Mouse (Mus musculus) kidney, postnatal 0 days (tissue): Measurements from ENCODE around the gene Tap1. TPM values are rescaled to one million over a fixed set of nuclear protein-coding genes. Genes with fewer than 3 reads are reported as not detected.

Source experiments
- ATAC-seq: fragments of 200-750 bp; cut with Nextera tagmentation; replicated peaks from 2 replicates; pipeline ENCODE4 v1.8.0; 2017; ENCODE audit warnings: low read depth, moderate number of reproducible peaks, moderate TSS enrichment, moderate library complexity; ENCODE audit not compliant: low FRiP score
- DNase-seq: peaks from one replicate; pipeline ENCODE4 v3.0.0-alpha.2; 2016; ENCODE audit warnings: low spot score
- H3K27ac ChIP-seq: fragments of 300-500 bp; sonication (generic); 2 replicates; pipeline ENCODE4 v1.5.1; 2014; ENCODE audit warnings: mild to moderate bottlenecking
- H3K27me3 ChIP-seq: fragments of 300-500 bp; sonication (generic); 2 replicates; pipeline ENCODE4 v1.6.1; 2014; ENCODE audit warnings: low read length, mixed read lengths; ENCODE audit not compliant: insufficient read depth
- H3K36me3 ChIP-seq: fragments of 300-500 bp; sonication (generic); 2 replicates; pipeline ENCODE4 v1.6.1; 2014; ENCODE audit warnings: low read length, mixed read lengths; ENCODE audit not compliant: insufficient read depth
- H3K4me1 ChIP-seq: fragments of 300-500 bp; sonication (generic); replicated peaks from 2 replicates; pipeline ENCODE4 v1.6.1; 2014; ENCODE audit warnings: antibody characterized with exemption, low read length, mixed read lengths; ENCODE audit not compliant: insufficient read depth
- H3K4me2 ChIP-seq: fragments of 300-500 bp; sonication (generic); 2 replicates; pipeline ENCODE4 v1.6.1; 2014; ENCODE audit warnings: mild to moderate bottlenecking, low read length, moderate library complexity, mixed read lengths
- H3K4me3 ChIP-seq: fragments of 300-500 bp; sonication (generic); replicated peaks from 2 replicates; pipeline ENCODE4 v1.5.1; 2014; ENCODE audit warnings: low read depth, low read length
- H3K9ac ChIP-seq: fragments of 300-500 bp; sonication (generic); 2 replicates; pipeline ENCODE4 v1.6.1; 2014; ENCODE audit warnings: low read depth, low read length
- H3K9me3 ChIP-seq: fragments of 300-500 bp; sonication (generic); replicated peaks from 2 replicates; pipeline ENCODE4 v1.6.1; 2016; ENCODE audit warnings: low read length, inconsistent platforms, mixed read lengths
- CTCF ChIP-seq: IDR thresholded peaks from 2 replicates; pipeline ENCODE4 v1.5.1; 2016; ENCODE audit warnings: antibody characterized with exemption, low read depth, mild to moderate bottlenecking, moderate library complexity
- WGBS: fragments of 180-500 bp; shearing (Covaris S2); extraction: QIAGEN DNeasy Blood & Tissue Kit; methylation state at CpG from one replicate; pipeline ENCODE4 v1.1.7; 2014; 5-methylcytosine and 5-hydroxymethylcytosine counted together
- polyA plus RNA-seq: library from polyadenylated mRNA; unstranded; fragments of >200 nt; fragmentation: Nextera tagmentation; extraction: Ambion mirVana; gene quantifications from 2 replicates; pipeline ENCODE4 v1.2.1, GENCODE M21; 2015

Gene Tap1
- polyA plus RNA-seq, 1 experiment from 2014 or later: 8.8 TPM

- ATAC-seq: no peak
- Histone ChIP-seq H3K4me3 (no peak overlapping the region), H3K27me3 (no peaks in the 10 kb centered on the region), H3K9me3 (no peaks in the 10 kb centered on the region), H3K4me2 (no peak overlapping the region), H3K9ac (no peak overlapping the region), H3K27ac (no peak overlapping the region), H3K4me1 (no peaks in the 10 kb centered on the region), H3K36me3 (no peaks in the 10 kb centered on the region)
- TF ChIP-seq CTCF: no peak
- WGBS: 71% methylated on average over 4 of the region's 4 CpGs
- DNase-seq: no peak
Measured at GRCm38 (mm10) chr17:34244656-34245055, 57.3 kb downstream of the Tap1 start.

Other genes with a start within 250 kb of the Tap1 start
- gene Pfdn6, start 247.2 kb upstream of the Tap1 start, polyA plus RNA-seq: 147 and 150 TPM in 2 replicates
- gene Wdr46, start 246.9 kb upstream of the Tap1 start, polyA plus RNA-seq: 20.1 and 20.3 TPM in 2 replicates
- 6.7 and 8.1 TPM in 2 replicates for gene B3galt4, start 236.1 kb upstream of the Tap1 start, polyA plus RNA-seq
- gene Vps52, start 231.7 kb upstream of the Tap1 start, polyA plus RNA-seq: 37.7 and 40.7 TPM in 2 replicates
- gene Rps18, start 231.6 kb upstream of the Tap1 start, polyA plus RNA-seq: 2,059 and 2,304 TPM in 2 replicates
- 76.0 and 82.2 TPM in 2 replicates for gene H2-K1, start 187.2 kb upstream of the Tap1 start, polyA plus RNA-seq
- 17.9 and 23.3 TPM in 2 replicates for gene Ring1, start 162.9 kb upstream of the Tap1 start, polyA plus RNA-seq
- gene H2-Ke6, start 159.5 kb upstream of the Tap1 start, polyA plus RNA-seq: 64.9 and 65.7 TPM in 2 replicates
- gene Slc39a7, start 155.9 kb upstream of the Tap1 start, polyA plus RNA-seq: 149 and 165 TPM in 2 replicates
- 42.3 and 46.1 TPM in 2 replicates for gene Rxrb, start 155.7 kb upstream of the Tap1 start, polyA plus RNA-seq
- 1.4 and 1.6 TPM in 2 replicates for gene Col11a2, start 148.1 kb upstream of the Tap1 start, polyA plus RNA-seq
- 0.83 and 0.95 TPM in 2 replicates for gene H2-Oa, start 95.2 kb upstream of the Tap1 start, polyA plus RNA-seq
- 18.6 and 20.6 TPM in 2 replicates for gene H2-DMa, start 68.0 kb upstream of the Tap1 start, polyA plus RNA-seq
- gene Brd2, start 64.9 kb upstream of the Tap1 start, polyA plus RNA-seq: 90.2 and 100 TPM in 2 replicates
- gene H2-DMb2, start 44.2 kb upstream of the Tap1 start, polyA plus RNA-seq: 15.3 and 19.4 TPM in 2 replicates
- 12.9 and 13.5 TPM in 2 replicates for gene H2-DMb1, start 34.5 kb upstream of the Tap1 start, polyA plus RNA-seq
- 5.9 TPM in 2 replicates for gene Psmb9, start 211 bp downstream of the Tap1 start, polyA plus RNA-seq
- 17.7 and 21.6 TPM in 2 replicates for gene Psmb8, start 10.2 kb downstream of the Tap1 start, polyA plus RNA-seq
- 8.8 TPM in 2 replicates for gene Tap2, start 16.0 kb downstream of the Tap1 start, polyA plus RNA-seq
- 0.11 and 0.18 TPM in 2 replicates for gene H2-Ob, start 51.4 kb downstream of the Tap1 start, polyA plus RNA-seq
- 48.2 and 49.7 TPM in 2 replicates for gene H2-Ab1, start 70.1 kb downstream of the Tap1 start, polyA plus RNA-seq
- 5.9 and 6.0 TPM in 2 replicates for gene H2-Aa, start 100.3 kb downstream of the Tap1 start, polyA plus RNA-seq
- 13.6 and 14.3 TPM in 2 replicates for gene H2-Eb1, start 118.3 kb downstream of the Tap1 start, polyA plus RNA-seq
- 0.06 TPM in 1 of 2 replicates, not detected in the other for gene H2-Eb2, start 138.1 kb downstream of the Tap1 start, polyA plus RNA-seq
- gene Btnl2, start 167.3 kb downstream of the Tap1 start, polyA plus RNA-seq: 0.04 TPM in 1 of 2 replicates, not detected in the other
- not detected in 2 replicates for gene Btnl1, start 189.6 kb downstream of the Tap1 start, polyA plus RNA-seq
- gene BC051142, start 211.3 kb downstream of the Tap1 start, polyA plus RNA-seq: 1.2 and 1.4 TPM in 2 replicates